Mouse (Mus musculus) forebrain, embryonic 16.5 days (tissue): Measurements from ENCODE around the gene Prmt9. TPM values are rescaled to one million over a fixed set of nuclear protein-coding genes. Genes with fewer than 3 reads are reported as not detected.
A peak's percentile ranks its signal among the peaks of the same experiment; 100 is the strongest.

ENCODE experiments used
- ATAC-seq: fragments of 200-750 bp; cut with Nextera tagmentation; 2 replicates; pipeline ENCODE4 v1.8.0; 2017; ENCODE audit warnings: mild to moderate bottlenecking, moderate library complexity
- H3K27ac ChIP-seq: fragments of 300-500 bp; sonication (generic); 2 replicates; pipeline ENCODE4 v1.5.1; 2014; ENCODE audit warnings: low read length, control low read depth
- H3K27me3 ChIP-seq: fragments of 300-500 bp; sonication (generic); replicated peaks from 2 replicates; pipeline ENCODE4 v1.6.1; 2014; ENCODE audit warnings: low read length; ENCODE audit not compliant: control insufficient read depth, insufficient read depth
- H3K36me3 ChIP-seq: fragments of 300-500 bp; sonication (generic); 2 replicates; pipeline ENCODE4 v1.6.1; 2014; ENCODE audit not compliant: control insufficient read depth, insufficient read depth
- H3K4me1 ChIP-seq: fragments of 300-500 bp; sonication (generic); replicated peaks from 2 replicates; pipeline ENCODE4 v1.6.1; 2014; ENCODE audit warnings: low read length; ENCODE audit not compliant: control insufficient read depth, insufficient read depth
- H3K4me2 ChIP-seq: fragments of 300-500 bp; sonication (generic); 2 replicates; pipeline ENCODE4 v1.6.1; 2014; ENCODE audit warnings: mild to moderate bottlenecking, low read length, control low read depth
- H3K4me3 ChIP-seq: fragments of 300-500 bp; sonication (generic); replicated peaks from 2 replicates; pipeline ENCODE4 v1.5.1; 2014; ENCODE audit warnings: mild to moderate bottlenecking, low read length, control low read depth
- H3K9ac ChIP-seq: fragments of 300-500 bp; sonication (generic); replicated peaks from 2 replicates; pipeline ENCODE4 v1.6.1; 2014; ENCODE audit warnings: low read depth, low read length, control low read depth
- H3K9me3 ChIP-seq: fragments of 300-500 bp; sonication (generic); 2 replicates; pipeline ENCODE4 v1.6.1; 2016; ENCODE audit warnings: low read length; ENCODE audit not compliant: control insufficient read depth
- WGBS: fragments of 180-500 bp; shearing (Covaris S2); extraction: QIAGEN DNeasy Blood & Tissue Kit; methylation state at CpG from one replicate; pipeline ENCODE4 v1.1.7; 2014; 5-methylcytosine and 5-hydroxymethylcytosine counted together
- polyA plus RNA-seq: library from polyadenylated mRNA; unstranded; fragments of >200 nt; fragmentation: Nextera tagmentation; extraction: Ambion mirVana; gene quantifications from 2 replicates; pipeline ENCODE4 v1.2.1, GENCODE M21; 2015

Prmt9 gene
- polyA plus RNA-seq, 1 experiment from 2014 or later, result 28.5 TPM

- no peak overlapping the region for H3K27ac ChIP-seq
- no peak overlapping the region for H3K4me3 ChIP-seq
- H3K9ac ChIP-seq, result no peak overlapping the region
- 82% methylated on average over 14 of the region's 14 CpGs for WGBS
- H3K36me3 ChIP-seq, result no peaks in the 10 kb centered on the region
- H3K9me3 ChIP-seq, result no peaks in the 10 kb centered on the region
- no peaks in the 10 kb centered on the region for H3K4me1 ChIP-seq
- no peak for ATAC-seq
- H3K4me2 ChIP-seq, result no peak overlapping the region
- H3K27me3 ChIP-seq, result no peaks in the 10 kb centered on the region
These were observed 25.1 kb upstream of the Prmt9 start for GRCm38 (mm10) chr8:77524018-77524615.

- H3K9ac ChIP-seq, result no peak overlapping the region
- H3K4me2 ChIP-seq, result no peak overlapping the region
- H3K4me1 ChIP-seq, result no peaks in the 10 kb centered on the region
- H3K9me3 ChIP-seq, result no peaks in the 10 kb centered on the region
- no peaks in the 10 kb centered on the region for H3K36me3 ChIP-seq
- WGBS, result 93% methylated on average over 2 of the region's 2 CpGs
- H3K27ac ChIP-seq, result no peak overlapping the region
- no peak for ATAC-seq
- H3K27me3 ChIP-seq, result no peaks in the 10 kb centered on the region
- no peak overlapping the region for H3K4me3 ChIP-seq
These were observed 24.3 kb upstream of the Prmt9 start for GRCm38 (mm10) chr8:77524906-77525305.

GRCm38 (mm10) chr8:77526130-77526529 lies 23.1 kb upstream of the Prmt9 start:
- WGBS, result 77% methylated on average over 8 of the region's 8 CpGs
- H3K4me3 ChIP-seq, result no peak overlapping the region
- no peak for ATAC-seq
- H3K36me3 ChIP-seq, result no peaks in the 10 kb centered on the region
- no peaks in the 10 kb centered on the region for H3K9me3 ChIP-seq
- no peak overlapping the region for H3K27ac ChIP-seq
- no peak overlapping the region for H3K4me2 ChIP-seq
- H3K4me1 ChIP-seq, result no peaks in the 10 kb centered on the region
- no peak overlapping the region for H3K9ac ChIP-seq
- H3K27me3 ChIP-seq, result no peaks in the 10 kb centered on the region

- WGBS, result 70% methylated on average over 8 of the region's 8 CpGs
- Histone ChIP-seq H3K27me3 (no peaks in the 10 kb centered on the region), H3K4me3 (no peak overlapping the region), H3K27ac (no peak overlapping the region), H3K36me3 (no peaks in the 10 kb centered on the region), H3K9me3 (no peaks in the 10 kb centered on the region), H3K9ac (no peak overlapping the region), H3K4me1 (no peaks in the 10 kb centered on the region), H3K4me2 (no peak overlapping the region)
- ATAC-seq, result no peak
These were observed 14.7 kb upstream of the Prmt9 start for GRCm38 (mm10) chr8:77534358-77534992.

GRCm38 (mm10) chr8:77535026-77535595 lies 14.1 kb upstream of the Prmt9 start:
- Histone ChIP-seq H3K36me3 (no peaks in the 10 kb centered on the region), H3K27me3 (no peaks in the 10 kb centered on the region), H3K9me3 (no peaks in the 10 kb centered on the region), H3K4me2 (no peak overlapping the region), H3K9ac (no peak overlapping the region), H3K4me1 (no peaks in the 10 kb centered on the region), H3K27ac (no peak overlapping the region), H3K4me3 (no peak overlapping the region)
- WGBS, result 86% methylated on average over 5 of the region's 5 CpGs
- ATAC-seq, result peak; percentile 47

GRCm38 (mm10) chr8:77536821-77537220 lies 12.4 kb upstream of the Prmt9 start:
- WGBS, result 76% methylated on average over 12 of the region's 12 CpGs
- H3K36me3 ChIP-seq, result no peaks in the 10 kb centered on the region
- no peak for ATAC-seq

GRCm38 (mm10) chr8:77538256-77538655 lies 10.9 kb upstream of the Prmt9 start:
- H3K27me3 ChIP-seq, result no peaks in the 10 kb centered on the region
- no peak overlapping the region for H3K4me3 ChIP-seq
- no peak overlapping the region for H3K27ac ChIP-seq
- no peaks in the 10 kb centered on the region for H3K36me3 ChIP-seq
- no peak for ATAC-seq
- H3K9ac ChIP-seq, result no peak overlapping the region
- WGBS, result 81% methylated on average over 1 of the region's 1 CpGs
- no peaks in the 10 kb centered on the region for H3K9me3 ChIP-seq
- H3K4me1 ChIP-seq, result no peaks in the 10 kb centered on the region
- no peak overlapping the region for H3K4me2 ChIP-seq

More at GRCm38 (mm10) chr8:77536821-77537220, 12.4 kb upstream of the Prmt9 start:
- Histone ChIP-seq H3K9me3 (no peaks in the 10 kb centered on the region), H3K27me3 (no peaks in the 10 kb centered on the region), H3K4me2 (no peak overlapping the region), H3K4me3 (no peak overlapping the region), H3K27ac (no peak overlapping the region), H3K9ac (no peak overlapping the region), H3K4me1 (no peaks in the 10 kb centered on the region)

- Histone ChIP-seq H3K36me3 (no peaks in the 10 kb centered on the region), H3K27me3 (no peaks in the 10 kb centered on the region), H3K9ac (no peak overlapping the region), H3K4me1 (no peaks in the 10 kb centered on the region), H3K9me3 (no peaks in the 10 kb centered on the region), H3K27ac (no peak overlapping the region), H3K4me3 (no peak overlapping the region), H3K4me2 (no peak overlapping the region)
- WGBS, result 90% methylated on average over 6 of the region's 6 CpGs
- ATAC-seq, result no peak
These were observed 5.9 kb upstream of the Prmt9 start for GRCm38 (mm10) chr8:77543152-77543777.

- Histone ChIP-seq H3K4me2 (no peak overlapping the region), H3K9me3 (no peaks in the 10 kb centered on the region), H3K9ac (no peak overlapping the region), H3K4me1 (0 out of 2 replicates have a peak, but pooled peaks cover 3% of the 10 kb centered on the region), H3K27ac (no peak overlapping the region), H3K36me3 (no peaks in the 10 kb centered on the region), H3K27me3 (no peaks in the 10 kb centered on the region), H3K4me3 (no peak overlapping the region)
- WGBS, result 75% methylated on average over 3 of the region's 3 CpGs
- no peak for ATAC-seq
These were observed 4.8 kb upstream of the Prmt9 start for GRCm38 (mm10) chr8:77544428-77544827.
